Mouse (Mus musculus) stomach, postnatal 0 days (tissue): ENCODE measurements around the gene Itprid2. TPM values are rescaled to one million over a fixed set of nuclear protein-coding genes. Genes with fewer than 3 reads are reported as not detected.

Source experiments
- ATAC-seq: fragments of 200-750 bp; cut with Nextera tagmentation; 2 replicates; pipeline ENCODE4 v1.8.0; 2017; ENCODE audit not compliant: low FRiP score, low TSS enrichment
- DNase-seq: peaks from one replicate; pipeline ENCODE4 v3.0.0-alpha.2; 2016; ENCODE audit warnings: low spot score
- H3K27ac ChIP-seq: fragments of 300-500 bp; sonication (generic); replicated peaks from 2 replicates; pipeline ENCODE4 v1.5.1; 2014; ENCODE audit warnings: mild to moderate bottlenecking, control low read depth
- H3K27me3 ChIP-seq: fragments of 300-500 bp; sonication (generic); 2 replicates; pipeline ENCODE4 v1.6.1; 2014; ENCODE audit warnings: low read length; ENCODE audit not compliant: control insufficient read depth, insufficient read depth
- H3K36me3 ChIP-seq: fragments of 300-500 bp; sonication (generic); 2 replicates; pipeline ENCODE4 v1.6.1; 2014; ENCODE audit warnings: low read length, mixed read lengths; ENCODE audit not compliant: control insufficient read depth, insufficient read depth
- H3K4me1 ChIP-seq: fragments of 300-500 bp; sonication (generic); replicated peaks from 2 replicates; pipeline ENCODE4 v1.6.1; 2014; ENCODE audit warnings: antibody characterized with exemption; ENCODE audit not compliant: control insufficient read depth, insufficient read depth
- H3K4me2 ChIP-seq: fragments of 300-500 bp; sonication (generic); replicated peaks from 2 replicates; pipeline ENCODE4 v1.6.1; 2014; ENCODE audit warnings: low read depth, mild to moderate bottlenecking, control low read depth, moderate library complexity
- H3K4me3 ChIP-seq: fragments of 300-500 bp; sonication (generic); 2 replicates; pipeline ENCODE4 v1.5.1; 2014; ENCODE audit warnings: low read depth, low read length, control low read depth
- H3K9ac ChIP-seq: fragments of 300-500 bp; sonication (generic); 2 replicates; pipeline ENCODE4 v1.6.1; 2014; ENCODE audit warnings: mild to moderate bottlenecking, low read length, control low read depth, mixed read lengths
- H3K9me3 ChIP-seq: fragments of 300-500 bp; sonication (generic); 2 replicates; pipeline ENCODE4 v1.6.1; 2016; ENCODE audit warnings: low read length; ENCODE audit not compliant: control insufficient read depth
- CTCF ChIP-seq: IDR thresholded peaks from 2 replicates; pipeline ENCODE4 v1.5.1; 2016; ENCODE audit warnings: antibody characterized with exemption, low read depth, mild to moderate bottlenecking, moderate library complexity
- EP300 ChIP-seq: optimal IDR thresholded peaks from 2 replicates; pipeline ENCODE3; 2016; ENCODE audit warnings: antibody characterized with exemption
- WGBS: fragments of 180-500 bp; shearing (Covaris S2); extraction: QIAGEN DNeasy Blood & Tissue Kit; methylation state at CpG from one replicate; pipeline ENCODE4 v1.1.7; 2014; 5-methylcytosine and 5-hydroxymethylcytosine counted together
- polyA plus RNA-seq: library from polyadenylated mRNA; unstranded; fragments of >200 nt; fragmentation: Nextera tagmentation; extraction: Ambion mirVana; gene quantifications from 2 replicates; pipeline ENCODE4 v1.2.1, GENCODE M21; 2015

Gene Itprid2
- polyA plus RNA-seq, 1 experiment from 2014 or later, result 23.3 TPM

GRCm38 (mm10) chr2:79707575-79707974, 72.4 kb downstream of the Itprid2 start, which contains the start of gene Ppp1r1c:
TSS of gene Ppp1r1c (plus strand) at chr2:79707780.
- DNase-seq, result no peak
- no peak within 1 kb of the TSS for H3K27ac ChIP-seq
- H3K9me3 ChIP-seq, result no peaks in the 10 kb centered on the region
- no peak within 1 kb of the TSS for H3K9ac ChIP-seq
- no peaks in the 10 kb centered on the region for H3K27me3 ChIP-seq
- no peak for ATAC-seq
- WGBS, result 85% methylated on average over 6 of the region's 6 CpGs
- no peak within 1 kb of the TSS for H3K4me2 ChIP-seq
- TF ChIP-seq CTCF, result no peak
- no peak for TF ChIP-seq EP300
- no peak within 1 kb of the TSS for H3K4me3 ChIP-seq
- no peaks in the 10 kb centered on the region for H3K36me3 ChIP-seq
- no peaks in the 10 kb centered on the region for H3K4me1 ChIP-seq

GRCm38 (mm10) chr2:79713662-79714091, 78.5 kb downstream of the Itprid2 start:
- DNase-seq (no peak), ATAC-seq (no peak)
- WGBS, result 45% methylated on average over 3 of the region's 3 CpGs

GRCm38 (mm10) chr2:79714745-79715144, 79.6 kb downstream of the Itprid2 start:
- H3K36me3 ChIP-seq, result no peaks in the 10 kb centered on the region
- H3K9me3 ChIP-seq, result no peaks in the 10 kb centered on the region
- H3K4me1 ChIP-seq, result no peaks in the 10 kb centered on the region
- H3K27me3 ChIP-seq, result no peaks in the 10 kb centered on the region
- no peak overlapping the region for H3K4me2 ChIP-seq
- WGBS, result 70% methylated on average over 6 of the region's 6 CpGs
- TF ChIP-seq CTCF, result no peak
- no peak for TF ChIP-seq EP300
- ATAC-seq (no peak), DNase-seq (no peak)
- no peak overlapping the region for H3K4me3 ChIP-seq
- no peak overlapping the region for H3K9ac ChIP-seq
- no peak overlapping the region for H3K27ac ChIP-seq

More at GRCm38 (mm10) chr2:79713662-79714091, 78.5 kb downstream of the Itprid2 start:
- no peak overlapping the region for H3K4me3 ChIP-seq
- no peak overlapping the region for H3K9ac ChIP-seq
- no peaks in the 10 kb centered on the region for H3K9me3 ChIP-seq
- H3K27ac ChIP-seq, result no peak overlapping the region
- H3K4me2 ChIP-seq, result no peak overlapping the region
- no peaks in the 10 kb centered on the region for H3K27me3 ChIP-seq
- H3K36me3 ChIP-seq, result no peaks in the 10 kb centered on the region
- no peaks in the 10 kb centered on the region for H3K4me1 ChIP-seq
- TF ChIP-seq EP300, result no peak
- TF ChIP-seq CTCF, result no peak

- 61% methylated on average over 2 of the region's 2 CpGs for WGBS
Observed at GRCm38 (mm10) chr2:79715925-79716324, 80.8 kb downstream of the Itprid2 start.

GRCm38 (mm10) chr2:79717846-79718245, 82.7 kb downstream of the Itprid2 start:
- H3K4me2 ChIP-seq, result no peak overlapping the region
- no peaks in the 10 kb centered on the region for H3K27me3 ChIP-seq
- no peak overlapping the region for H3K27ac ChIP-seq
- TF ChIP-seq CTCF, result no peak
- TF ChIP-seq EP300, result no peak
- no peaks in the 10 kb centered on the region for H3K9me3 ChIP-seq
- no peak overlapping the region for H3K4me3 ChIP-seq
- DNase-seq (no peak), ATAC-seq (no peak)
- H3K4me1 ChIP-seq, result no peaks in the 10 kb centered on the region
- no peaks in the 10 kb centered on the region for H3K36me3 ChIP-seq
- no peak overlapping the region for H3K9ac ChIP-seq

More at GRCm38 (mm10) chr2:79715925-79716324, 80.8 kb downstream of the Itprid2 start:
- Histone ChIP-seq H3K9me3 (no peaks in the 10 kb centered on the region), H3K4me2 (no peak overlapping the region), H3K4me1 (no peaks in the 10 kb centered on the region), H3K36me3 (no peaks in the 10 kb centered on the region), H3K4me3 (no peak overlapping the region), H3K27ac (no peak overlapping the region), H3K9ac (no peak overlapping the region), H3K27me3 (no peaks in the 10 kb centered on the region)
- DNase-seq (no peak), ATAC-seq (no peak)
- no peak for TF ChIP-seq EP300
- no peak for TF ChIP-seq CTCF

- no peak for ATAC-seq
- no peak for DNase-seq
- Histone ChIP-seq H3K27me3 (no peaks in the 10 kb centered on the region), H3K9me3 (no peaks in the 10 kb centered on the region), H3K4me1 (no peaks in the 10 kb centered on the region), H3K36me3 (no peaks in the 10 kb centered on the region), H3K4me2 (no peak overlapping the region), H3K27ac (no peak overlapping the region), H3K9ac (no peak overlapping the region), H3K4me3 (no peak overlapping the region)
- 36% methylated on average over 1 of the region's 1 CpGs for WGBS
- no peak for TF ChIP-seq CTCF
- TF ChIP-seq EP300, result no peak
Observed at GRCm38 (mm10) chr2:79722415-79722814, 87.3 kb downstream of the Itprid2 start.

Other genes with a start within 250 kb of the Itprid2 start
- 0.61 and 0.68 TPM in 2 replicates for gene Neurod1, start 178.6 kb upstream of the Itprid2 start, polyA plus RNA-seq
- gene Cerkl, start 178.6 kb upstream of the Itprid2 start, polyA plus RNA-seq, result 0.67 and 1.2 TPM in 2 replicates
- gene Ppp1r1c, start 72.4 kb downstream of the Itprid2 start, polyA plus RNA-seq, result 0.04 TPM in 1 of 2 replicates, not detected in the other